Mouse (Mus musculus) cerebellum, adult 9-11 months (tissue): Measurements from ENCODE around the gene Krtcap2.

ENCODE experiments used
- DNase-seq: peaks from one replicate; pipeline ENCODE4 v3.0.0; 2022

Gene Krtcap2

GRCm38 (mm10) chr3:89285526-89285925 lies 39.8 kb downstream of the Krtcap2 start:
- no peak for DNase-seq

- DNase-seq: no peak
These were observed 41.5 kb downstream of the Krtcap2 start for GRCm38 (mm10) chr3:89287286-89287685.

- DNase-seq: no peak
These were observed 42.8 kb downstream of the Krtcap2 start for GRCm38 (mm10) chr3:89288503-89288928.

- no peak for DNase-seq
These were observed 46.1 kb downstream of the Krtcap2 start for GRCm38 (mm10) chr3:89291874-89292273.

GRCm38 (mm10) chr3:89292303-89292702 lies 46.5 kb downstream of the Krtcap2 start:
- DNase-seq: no peak

GRCm38 (mm10) chr3:89293247-89293918 lies 47.6 kb downstream of the Krtcap2 start:
- DNase-seq: no peak

GRCm38 (mm10) chr3:89294195-89294594 lies 48.4 kb downstream of the Krtcap2 start:
- DNase-seq: no peak

GRCm38 (mm10) chr3:89295685-89296230 lies 50.0 kb downstream of the Krtcap2 start:
- DNase-seq: no peak

GRCm38 (mm10) chr3:89296761-89297396 lies 51.1 kb downstream of the Krtcap2 start:
- DNase-seq: no peak

- no peak for DNase-seq
These were observed 53.1 kb downstream of the Krtcap2 start for GRCm38 (mm10) chr3:89298908-89299307.

- no peak for DNase-seq
These were observed 53.7 kb downstream of the Krtcap2 start for GRCm38 (mm10) chr3:89299499-89299898.
